Mouse (Mus musculus): ENCODE results near the gene Pigl.
"Not testable (repeated sequence)": the region's sequence is repeated elsewhere in the genome, so short reads cannot be mapped to it uniquely, and the experiment has no call there.

The Pigl gene

GRCm38 (mm10) chr11:62458276-62458724 is at the start of gene Pigl, which contains the start of gene Ncor1:
TSS of gene Pigl (plus strand) at chr11:62458460.
TSS of gene Ncor1 (minus strand) at chr11:62458541.
- DNase-seq (ENCODE audit: low spot score in 2 of 2), result peak; percentile 69 to 82

- no peak for DNase-seq (ENCODE audit: low spot score in 2 of 2)
Measured at GRCm38 (mm10) chr11:62408848-62409247, 49.4 kb upstream of the Pigl start.

- no peak for DNase-seq (ENCODE audit: low spot score in 2 of 2)
Measured at GRCm38 (mm10) chr11:62409611-62410010, 48.6 kb upstream of the Pigl start.

GRCm38 (mm10) chr11:62415026-62415425 is 43.2 kb upstream of the Pigl start:
- no peak for DNase-seq (ENCODE audit: low spot score in 2 of 2)

- DNase-seq (ENCODE audit: low spot score in 2 of 2), result no peak
Measured at GRCm38 (mm10) chr11:62424525-62424924, 33.7 kb upstream of the Pigl start.

- no peak for DNase-seq (ENCODE audit: low spot score in 2 of 2)
Measured at GRCm38 (mm10) chr11:62426266-62426665, 32.0 kb upstream of the Pigl start.

DNA sequence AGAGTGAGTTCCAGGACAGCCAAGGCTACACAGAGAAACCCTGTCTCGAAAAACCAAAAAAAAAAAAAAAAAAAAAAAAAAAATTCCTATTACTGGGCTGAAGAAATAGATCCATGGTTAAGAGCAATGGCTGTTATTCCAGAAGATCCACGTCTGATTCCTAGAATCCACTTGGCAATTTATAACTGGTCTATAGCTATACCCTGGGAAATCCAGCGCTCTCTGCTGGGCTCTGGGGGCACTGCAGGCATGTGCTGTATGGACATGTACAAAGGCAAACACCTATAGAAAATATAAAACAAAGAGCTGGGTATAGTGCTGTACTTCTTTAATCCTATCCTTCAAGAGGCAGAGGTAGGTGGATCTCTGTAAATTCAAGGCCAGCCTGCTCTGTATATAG is 31.2 kb upstream of the Pigl start:
- DNase-seq (ENCODE audit: low spot score in 2 of 2), result no peak

DNA sequence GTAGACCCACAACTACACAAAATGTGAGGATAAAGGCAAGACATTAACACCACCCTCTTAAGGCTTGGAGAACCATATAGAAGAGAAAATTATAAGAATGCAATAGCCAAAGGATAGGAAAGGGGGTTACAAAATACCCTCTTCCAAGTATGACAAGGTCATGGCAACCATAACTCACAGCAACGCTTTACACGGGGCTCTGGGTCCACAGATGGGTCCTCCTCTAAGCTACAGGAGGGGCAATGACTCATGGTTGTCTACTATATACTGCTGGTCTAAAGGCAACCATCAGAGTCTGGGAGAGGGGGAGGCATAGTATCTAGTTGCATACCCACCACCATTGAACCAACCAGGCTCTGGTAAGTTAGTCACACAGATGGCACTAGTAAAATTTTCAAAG is 26.0 kb upstream of the Pigl start:
- DNase-seq (ENCODE audit: low spot score in 2 of 2), result no peak

DNA sequence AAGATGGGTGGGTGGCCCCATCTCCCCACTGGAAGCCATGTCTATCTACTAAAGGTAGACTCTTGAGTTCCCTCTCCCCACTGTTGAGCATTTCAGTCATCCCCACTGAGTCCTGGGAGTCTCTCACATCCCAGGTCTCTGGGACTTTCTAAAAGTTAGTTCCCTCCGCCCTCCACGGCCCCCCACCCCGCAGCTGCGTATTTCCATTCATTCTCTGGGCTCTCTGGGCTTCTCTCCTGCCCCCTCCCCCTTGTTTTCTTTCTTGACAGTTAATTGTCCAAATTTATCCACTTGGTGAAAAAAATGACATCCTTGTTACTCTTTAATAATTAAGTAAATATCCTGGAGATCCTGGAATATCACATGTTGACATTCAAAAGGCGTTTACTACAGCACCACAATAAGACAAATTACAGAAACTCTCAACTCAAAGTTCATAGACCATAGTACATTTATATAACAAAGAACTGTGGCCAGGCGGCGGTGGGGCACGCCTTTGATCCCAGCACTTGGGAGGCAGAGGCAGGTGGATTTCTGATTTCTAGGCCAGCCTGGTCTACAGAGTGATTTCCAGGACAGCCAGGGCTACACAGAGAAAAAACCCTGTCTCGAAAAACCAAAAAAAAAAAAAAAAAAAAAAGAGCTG is 17.5 kb upstream of the Pigl start:
- DNase-seq (ENCODE audit: low spot score in 2 of 2), result no peak

DNA sequence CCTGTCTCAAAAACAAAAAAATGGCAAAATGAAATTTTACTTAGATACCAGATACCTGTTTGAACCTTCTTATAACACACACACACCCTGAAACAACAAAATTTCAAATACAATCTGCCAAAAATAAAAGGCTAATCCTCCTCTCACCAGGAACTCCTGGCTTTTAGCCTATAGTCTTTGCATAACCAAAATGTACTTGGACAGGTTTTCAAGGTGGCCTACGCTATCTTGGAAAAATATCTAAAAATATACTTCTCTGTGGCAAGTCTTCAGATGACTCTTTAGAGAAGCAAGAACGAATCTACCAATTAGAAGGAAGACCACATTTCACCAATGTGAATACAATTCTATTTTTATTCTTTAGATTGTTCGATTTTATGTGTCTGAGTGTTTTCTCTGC is 12.5 kb upstream of the Pigl start:
- no peak for DNase-seq (ENCODE audit: low spot score in 2 of 2)

DNA sequence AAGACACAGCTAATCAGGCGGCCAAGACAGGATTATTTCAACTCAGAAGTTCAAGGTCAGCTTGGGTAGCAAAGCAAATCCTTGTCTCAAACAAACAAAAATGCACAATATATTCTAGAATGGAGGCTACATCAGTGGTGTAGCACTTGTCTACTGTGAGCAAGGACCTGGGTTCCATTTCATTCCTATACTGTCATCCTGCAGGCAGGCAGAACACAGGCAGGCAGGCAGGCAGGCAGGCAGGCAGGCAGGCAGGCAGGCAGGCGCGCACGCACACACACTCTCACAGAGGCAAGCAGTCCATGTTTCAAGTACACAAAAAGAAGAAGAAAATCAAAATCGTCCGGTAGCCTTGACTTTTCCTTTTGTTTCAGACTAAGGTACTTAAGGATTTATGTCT is 9.3 kb upstream of the Pigl start:
- DNase-seq (ENCODE audit: low spot score in 2 of 2), result no peak

- DNase-seq (ENCODE audit: low spot score in 2 of 2), result no peak
Measured at GRCm38 (mm10) chr11:62455193-62455592, 3.1 kb upstream of the Pigl start.

DNA sequence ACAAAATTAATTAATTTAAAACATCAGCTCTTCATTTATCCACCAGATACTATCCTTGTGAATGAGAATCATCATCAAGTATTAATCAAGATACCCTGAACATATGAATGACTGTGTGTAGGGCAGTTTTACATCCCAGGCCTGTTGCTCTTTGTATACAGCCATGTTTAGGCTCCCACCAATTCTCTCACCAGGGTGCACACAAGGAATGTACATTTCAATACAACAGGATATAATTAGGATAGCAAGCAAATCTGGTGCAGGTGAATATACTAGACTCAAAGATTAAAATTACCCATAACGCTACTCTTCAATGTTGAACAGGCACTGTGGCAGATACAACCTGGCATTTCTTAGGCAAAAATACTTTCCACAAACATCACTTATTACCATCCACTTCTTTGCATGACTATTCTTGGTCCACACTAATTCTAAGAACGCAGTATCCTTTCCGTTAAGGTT is 2.2 kb upstream of the Pigl start:
- DNase-seq (ENCODE audit: low spot score in 2 of 2), result no peak

GRCm38 (mm10) chr11:62456483-62457172 is 1.6 kb upstream of the Pigl start:
- peak; percentile 36 to 46 for DNase-seq (ENCODE audit: low spot score in 2 of 2)

DNA sequence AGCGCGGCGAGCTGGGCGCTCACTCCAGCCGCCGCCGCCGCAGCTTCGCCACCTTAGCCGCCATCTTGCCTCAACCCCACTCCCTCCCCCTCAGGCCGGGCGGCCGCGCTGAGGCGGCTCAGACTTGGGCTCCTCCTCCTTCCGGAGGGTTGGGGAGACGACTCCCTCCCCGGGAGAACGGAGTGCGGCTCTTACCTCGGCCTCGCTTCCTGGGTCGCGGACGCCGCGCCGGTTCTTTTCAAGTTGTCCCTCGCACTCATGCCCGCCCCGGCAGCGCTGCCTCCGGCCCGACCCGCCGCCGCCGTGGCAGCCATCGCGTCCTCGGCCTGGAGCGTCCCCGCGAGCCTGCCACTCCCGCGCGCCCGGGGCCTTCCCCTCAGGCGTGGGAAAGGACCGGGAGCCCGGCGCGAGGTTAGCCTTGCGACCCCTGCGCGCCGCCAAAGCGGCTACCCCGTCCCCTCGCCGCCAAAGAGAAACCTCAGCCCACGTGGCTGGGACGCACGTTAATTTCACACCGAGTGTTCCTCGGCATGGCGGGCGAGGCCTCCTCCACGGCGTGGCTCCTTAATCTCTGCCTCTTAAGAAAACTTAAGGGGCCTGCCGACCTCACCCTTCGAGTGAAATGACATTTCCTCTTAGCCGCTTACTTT is 894 bp upstream of the Pigl start:
- DNase-seq (ENCODE audit: low spot score in 2 of 2), result peak; percentile 83 to 93

DNA sequence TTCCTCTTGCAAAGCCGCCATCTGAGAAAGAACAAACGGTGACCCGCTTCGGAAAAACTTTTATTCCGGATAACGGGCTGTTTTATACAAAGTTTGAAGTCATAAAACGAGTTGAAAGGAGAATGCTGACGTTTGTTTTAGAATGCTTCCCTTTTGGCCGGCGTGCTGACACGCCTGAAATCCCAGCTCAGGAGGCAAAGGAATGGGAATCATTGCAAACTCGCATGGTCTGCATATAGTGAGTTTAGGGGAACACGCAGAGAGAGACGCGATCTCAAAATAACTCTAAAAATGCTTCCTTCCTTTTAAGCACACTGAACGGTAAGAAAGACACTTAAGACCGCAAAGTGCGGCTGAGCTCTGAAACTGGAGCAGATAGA is 379 bp upstream of the Pigl start:
- peak in 1 of 2 experiments; percentile 30 for DNase-seq (ENCODE audit: low spot score in 2 of 2)

DNA sequence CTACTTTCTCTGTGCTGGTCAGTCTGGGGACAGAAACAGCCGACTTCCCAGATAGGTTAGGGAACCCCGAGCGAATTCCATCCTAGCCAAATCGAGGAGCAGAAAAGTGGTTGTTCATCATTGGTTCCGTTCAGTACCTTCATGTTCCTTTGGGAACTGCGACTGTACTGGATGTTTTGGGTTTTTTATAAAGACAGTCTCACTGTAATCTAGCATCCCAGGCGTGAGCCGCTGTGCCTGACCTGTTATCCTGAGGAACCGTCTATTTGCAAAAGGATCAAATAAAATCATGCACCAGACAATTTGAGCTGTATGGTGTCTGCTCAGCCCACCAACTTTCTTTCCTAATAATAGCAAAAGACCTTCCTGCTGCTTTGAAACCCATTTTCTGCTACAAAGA is 520 bp downstream of the Pigl start:
- no peak for DNase-seq (ENCODE audit: low spot score in 2 of 2)

DNA sequence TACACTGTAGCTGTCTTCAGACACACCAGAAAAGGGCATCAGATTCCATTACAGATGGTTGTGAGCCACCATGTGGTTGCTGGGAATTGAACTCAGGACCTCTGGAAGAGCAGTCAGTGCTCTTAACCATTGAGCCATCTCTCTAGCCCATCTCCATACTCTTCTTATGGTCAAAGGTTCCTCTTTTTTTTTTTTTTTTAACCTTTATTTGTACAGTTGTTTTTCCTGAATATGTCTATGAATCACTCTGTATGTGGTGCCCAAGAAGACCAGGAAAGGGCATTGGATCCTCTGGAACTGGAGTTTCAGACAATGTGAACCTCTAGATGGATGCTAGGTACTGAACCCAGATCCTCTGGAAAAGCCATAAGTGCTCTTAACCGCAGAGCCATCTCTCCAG is 4.3 kb downstream of the Pigl start:
- DNase-seq (ENCODE audit: low spot score in 2 of 2), result not testable (repeated sequence)

GRCm38 (mm10) chr11:62463225-62463915 is 5.1 kb downstream of the Pigl start:
- no peak for DNase-seq (ENCODE audit: low spot score in 2 of 2)

DNA sequence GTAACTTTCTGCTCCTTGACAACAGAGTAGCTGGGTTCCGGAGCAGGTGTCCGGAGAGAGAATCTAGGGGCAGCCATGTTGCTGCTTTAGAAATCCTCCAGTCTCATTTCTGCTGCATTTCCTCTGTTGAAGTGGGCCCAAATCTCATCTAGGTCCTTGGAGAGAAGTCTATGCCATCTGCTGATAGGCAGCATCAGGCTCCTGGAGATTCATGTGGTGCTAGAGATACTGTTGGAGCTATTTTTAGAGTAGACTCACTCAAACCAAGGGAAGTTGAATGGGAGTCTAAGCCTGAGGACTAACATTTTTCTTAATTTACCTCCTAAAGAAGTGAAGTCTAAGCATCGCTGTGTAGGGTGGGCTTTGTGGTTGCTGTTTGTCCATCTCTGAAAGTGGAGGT is 6.4 kb downstream of the Pigl start:
- DNase-seq (ENCODE audit: low spot score in 2 of 2), result no peak

DNA sequence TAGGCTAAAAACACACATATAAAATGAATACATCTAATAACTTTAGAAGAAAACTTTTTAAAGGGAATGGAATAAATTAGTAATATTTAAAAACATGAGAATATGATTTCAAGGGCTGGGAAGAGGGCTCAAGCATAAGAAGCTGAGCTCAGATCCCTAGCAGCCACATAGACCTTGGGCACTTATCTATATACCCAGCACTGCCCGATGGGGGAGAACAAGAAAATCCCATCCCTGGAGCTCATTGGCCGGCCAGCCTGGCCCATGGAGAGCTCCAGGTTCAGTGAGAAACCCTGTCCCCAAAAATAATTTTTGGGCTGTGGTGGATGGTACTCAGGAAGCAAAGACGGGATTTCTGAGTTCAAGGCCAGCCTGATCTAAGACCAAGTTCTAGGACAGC is 7.6 kb downstream of the Pigl start:
- no peak for DNase-seq (ENCODE audit: low spot score in 2 of 2)

DNA sequence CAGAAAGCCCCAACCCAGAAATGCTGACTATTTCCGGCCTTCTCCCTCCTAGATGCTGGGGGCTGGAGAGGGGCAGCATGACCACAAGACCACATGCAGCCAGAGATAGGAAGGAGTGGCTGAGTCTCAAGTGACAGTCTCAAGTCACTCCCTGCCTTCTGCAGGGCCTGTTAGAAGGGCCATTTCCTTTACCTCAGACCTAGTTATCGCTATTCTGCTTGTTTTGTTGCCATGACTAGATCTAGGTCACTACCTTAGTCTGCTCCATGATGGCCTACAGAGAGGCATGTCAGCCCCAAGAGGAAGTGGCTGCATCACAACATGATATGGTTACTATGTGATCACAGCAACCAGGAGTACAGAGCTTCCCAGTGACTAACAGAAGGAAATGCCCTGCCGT is 8.3 kb downstream of the Pigl start:
- DNase-seq (ENCODE audit: low spot score in 2 of 2), result no peak
